Mouse (Mus musculus): Measurements from ENCODE around the gene Lpp. TPM values are rescaled to one million over a fixed set of nuclear protein-coding genes. Genes with fewer than 3 reads are reported as not detected.

Gene Lpp
- total and polyA plus RNA-seq, 3 experiments: 7.7 to 25.1 (median 23.6) TPM

DNA sequence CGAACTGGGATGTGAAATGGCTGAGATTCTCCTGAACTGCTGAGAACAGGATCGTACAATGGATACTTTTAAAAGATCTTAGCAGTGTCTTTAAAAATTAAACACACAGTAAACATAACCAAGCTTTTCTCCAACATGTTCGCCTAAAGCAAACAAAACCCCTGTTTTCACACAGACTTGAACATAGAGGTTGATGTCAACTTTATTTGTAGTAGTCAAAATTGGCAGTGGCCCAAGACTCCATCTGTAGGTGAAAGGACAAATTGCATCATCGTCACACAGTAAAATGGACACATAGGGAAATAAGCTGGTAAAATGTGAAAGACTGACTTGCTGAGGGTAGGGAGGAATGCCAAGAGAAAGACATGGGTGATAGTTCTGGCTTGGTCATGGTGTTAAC, 480.9 kb downstream of the Lpp start:
- Histone ChIP-seq H3K4me1 (ENCODE audit: control insufficient read depth, insufficient read depth, low read length) (peaks cover 3% of the 10 kb centered on the region; the same call in 1 of the 2 replicates), H3K9ac (ENCODE audit: low read depth, low read length) (no peak overlapping the region), H3K4me3 (no peak overlapping the region), H3K27ac (no peak overlapping the region), H3K79me2 (replicated peaks; ENCODE audit: control insufficient read depth, insufficient read depth, low read length) (no peaks in the 10 kb centered on the region; the same call in 1 of the 2 replicates), H3K36me3 (ENCODE audit: control insufficient read depth, insufficient read depth, low read length) (peaks cover 2% of the 10 kb centered on the region), H3K27me3 (ENCODE audit: control insufficient read depth, insufficient read depth, low read length) (no peaks in the 10 kb centered on the region)
- TF ChIP-seq EP300 (IDR thresholded peaks at IDR 0.05; ENCODE audit: insufficient read depth, low read depth, low read length): no peak
- peak; percentile 53 for TF ChIP-seq CTCF (IDR thresholded peaks at IDR 0.05)
- 69% methylated on average over 4 of the region's 4 CpGs for WGBS
- DNase-seq: peak in 1 of 2 experiments; percentile 40
- intact Hi-C loops (cut with DNase I): no loop called here

DNA sequence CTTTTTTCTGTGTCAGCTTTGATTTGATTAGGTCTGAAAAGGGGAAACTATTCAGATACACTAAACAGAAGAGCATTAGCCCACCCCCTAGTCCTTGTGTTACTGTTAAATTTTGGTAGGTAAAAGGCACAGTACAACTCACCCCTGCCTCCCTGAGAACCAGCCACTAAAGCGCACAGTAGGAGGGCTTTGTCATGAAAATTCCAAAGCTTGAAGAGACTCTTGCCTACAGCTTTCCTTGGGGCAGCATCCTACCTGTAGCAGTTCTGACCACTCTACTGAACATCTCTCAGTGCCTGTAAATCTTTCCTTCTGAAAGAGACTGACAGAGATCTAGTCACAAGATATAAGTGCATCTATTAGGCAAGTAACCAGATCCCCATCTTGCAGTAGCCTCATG, 482.4 kb downstream of the Lpp start:
- TF ChIP-seq POLR2A (IDR thresholded peaks at IDR 0.05; ENCODE audit: insufficient read depth, low read depth, low read length) (no peak), CTCF (IDR thresholded peaks at IDR 0.05) (no peak)
- WGBS: 97% methylated on average over 1 of the region's 1 CpGs
- intact Hi-C loops (cut with DNase I): no loop called here

DNA sequence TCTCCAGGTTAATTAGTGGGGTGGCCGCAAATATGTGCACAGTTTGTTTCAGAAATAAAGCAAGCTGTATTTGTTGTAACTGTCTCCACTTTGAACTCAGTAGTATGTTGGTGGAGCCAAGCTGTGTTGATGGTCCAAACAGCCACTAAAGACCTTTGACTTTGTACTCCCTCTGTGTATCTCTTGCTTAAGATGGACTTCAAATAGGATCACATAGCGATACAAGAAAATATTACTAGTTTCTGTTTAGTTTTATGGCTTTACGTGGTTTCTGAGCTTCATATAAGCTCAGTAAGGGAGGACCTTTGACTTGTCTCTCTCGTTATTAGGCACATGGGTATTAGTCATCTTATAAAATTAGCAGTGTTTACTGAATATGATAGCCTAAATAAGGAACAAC, 485.7 kb downstream of the Lpp start:
- no peak overlapping the region for H3K9ac ChIP-seq (ENCODE audit: low read depth, low read length)
- H3K27me3 ChIP-seq (ENCODE audit: control insufficient read depth, insufficient read depth, low read length): no peaks in the 10 kb centered on the region
- intact Hi-C loops (cut with DNase I): no loop called here
- H3K4me3 ChIP-seq: no peak overlapping the region
- TF ChIP-seq POLR2A (IDR thresholded peaks at IDR 0.05; ENCODE audit: insufficient read depth, low read depth, low read length): no peak
- no peak for TF ChIP-seq CTCF (IDR thresholded peaks at IDR 0.05)
- TF ChIP-seq EP300 (IDR thresholded peaks at IDR 0.05; ENCODE audit: insufficient read depth, low read depth, low read length): no peak
- H3K4me1 ChIP-seq (ENCODE audit: control insufficient read depth, insufficient read depth, low read length): peaks cover 3% of the 10 kb centered on the region; the same call in 1 of the 2 replicates
- no peaks in the 10 kb centered on the region for H3K79me2 ChIP-seq (replicated peaks; ENCODE audit: control insufficient read depth, insufficient read depth, low read length)
- H3K27ac ChIP-seq: peak overlapping the region; percentile 56
- no peak for DNase-seq
- H3K36me3 ChIP-seq (ENCODE audit: control insufficient read depth, insufficient read depth, low read length): peaks cover 2% of the 10 kb centered on the region
- 72% methylated on average over 4 of the region's 4 CpGs for WGBS

More for the DNA sequence above, 482.4 kb downstream of the Lpp start:
- H3K36me3 ChIP-seq (ENCODE audit: control insufficient read depth, insufficient read depth, low read length): peaks cover 2% of the 10 kb centered on the region
- DNase-seq: no peak
- no peaks in the 10 kb centered on the region; the same call in 1 of the 2 replicates for H3K79me2 ChIP-seq (replicated peaks; ENCODE audit: control insufficient read depth, insufficient read depth, low read length)
- no peaks in the 10 kb centered on the region for H3K27me3 ChIP-seq (ENCODE audit: control insufficient read depth, insufficient read depth, low read length)
- no peak overlapping the region for H3K27ac ChIP-seq
- H3K9ac ChIP-seq (ENCODE audit: low read depth, low read length): no peak overlapping the region
- H3K4me1 ChIP-seq (ENCODE audit: control insufficient read depth, insufficient read depth, low read length): peaks cover 3% of the 10 kb centered on the region; the same call in 1 of the 2 replicates
- no peak overlapping the region for H3K4me3 ChIP-seq

DNA sequence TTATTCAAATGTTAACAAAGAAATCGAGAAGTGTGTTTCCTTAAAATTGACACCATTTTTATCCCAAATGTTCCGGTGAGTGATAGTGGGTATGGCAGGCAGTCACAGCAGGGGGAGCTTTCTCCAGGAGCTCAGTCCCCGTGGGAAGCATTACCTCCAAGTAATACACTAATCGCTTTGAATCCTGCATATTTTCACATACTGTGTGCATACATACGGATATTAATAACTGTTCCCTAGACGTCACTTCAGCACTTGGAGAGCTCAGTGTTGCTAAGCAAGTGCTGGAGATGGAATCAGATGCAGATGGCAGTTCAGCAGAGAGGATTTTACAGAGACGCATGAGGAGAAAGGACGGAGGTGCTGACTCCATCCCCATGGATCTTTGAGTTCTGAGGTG, 487.4 kb downstream of the Lpp start:
- no peaks in the 10 kb centered on the region for H3K79me2 ChIP-seq (replicated peaks; ENCODE audit: control insufficient read depth, insufficient read depth, low read length)
- intact Hi-C loops (cut with DNase I): loop anchor here (5.0 kb wide), 1 partner anchor 182 kb away; no protein-coding TSS in a partner anchor
- no peaks in the 10 kb centered on the region for H3K27me3 ChIP-seq (ENCODE audit: control insufficient read depth, insufficient read depth, low read length)
- H3K36me3 ChIP-seq (ENCODE audit: control insufficient read depth, insufficient read depth, low read length): peaks cover 2% of the 10 kb centered on the region
- no peak overlapping the region for H3K9ac ChIP-seq (ENCODE audit: low read depth, low read length)
- TF ChIP-seq CTCF (IDR thresholded peaks at IDR 0.05): no peak
- TF ChIP-seq EP300 (IDR thresholded peaks at IDR 0.05; ENCODE audit: insufficient read depth, low read depth, low read length): no peak
- TF ChIP-seq POLR2A (IDR thresholded peaks at IDR 0.05; ENCODE audit: insufficient read depth, low read depth, low read length): no peak
- WGBS: 67% methylated on average over 8 of the region's 8 CpGs
- no peak overlapping the region for H3K4me3 ChIP-seq
- DNase-seq: no peak
- H3K27ac ChIP-seq: no peak overlapping the region
- H3K4me1 ChIP-seq (ENCODE audit: control insufficient read depth, insufficient read depth, low read length): peaks cover 2% of the 10 kb centered on the region; the same call in 1 of the 2 replicates

DNA sequence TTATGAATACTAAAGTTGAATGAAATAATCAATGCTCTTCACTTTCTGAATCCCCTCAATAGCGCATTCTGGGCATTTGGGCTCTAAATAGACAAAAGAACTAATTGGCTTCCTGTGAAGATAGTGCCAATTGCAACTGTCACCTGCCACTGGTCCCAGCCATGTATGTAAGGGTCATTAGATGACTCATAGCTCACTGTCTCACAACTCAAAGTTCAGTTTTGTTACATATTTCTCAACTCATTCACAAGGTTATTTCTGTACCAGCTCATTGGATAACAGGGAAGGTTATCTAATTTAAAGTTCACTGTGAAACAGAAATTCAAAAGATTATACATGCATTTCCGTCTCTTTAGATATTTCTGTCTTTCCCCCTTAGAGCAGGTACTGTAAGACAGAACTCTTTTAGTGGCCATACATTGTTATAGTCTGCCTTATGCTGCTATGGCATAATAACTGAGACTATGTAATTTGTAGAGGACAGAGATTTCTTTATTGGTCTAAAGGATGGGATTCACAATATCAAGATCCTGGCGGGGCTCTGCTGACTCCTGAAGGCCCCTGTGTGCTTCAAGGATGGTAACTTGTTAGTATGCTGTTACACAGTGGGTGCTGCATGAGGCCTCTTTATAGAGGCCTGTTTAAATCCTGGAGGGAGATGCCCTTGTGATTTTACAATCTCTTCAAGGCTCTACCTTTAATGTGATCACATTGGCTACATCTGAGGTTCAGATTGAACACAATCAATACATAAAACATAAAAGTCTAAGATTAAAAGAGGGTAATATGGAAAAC, 488.9 kb downstream of the Lpp start:
- WGBS: 94% methylated on average over 3 of the region's 3 CpGs

DNA sequence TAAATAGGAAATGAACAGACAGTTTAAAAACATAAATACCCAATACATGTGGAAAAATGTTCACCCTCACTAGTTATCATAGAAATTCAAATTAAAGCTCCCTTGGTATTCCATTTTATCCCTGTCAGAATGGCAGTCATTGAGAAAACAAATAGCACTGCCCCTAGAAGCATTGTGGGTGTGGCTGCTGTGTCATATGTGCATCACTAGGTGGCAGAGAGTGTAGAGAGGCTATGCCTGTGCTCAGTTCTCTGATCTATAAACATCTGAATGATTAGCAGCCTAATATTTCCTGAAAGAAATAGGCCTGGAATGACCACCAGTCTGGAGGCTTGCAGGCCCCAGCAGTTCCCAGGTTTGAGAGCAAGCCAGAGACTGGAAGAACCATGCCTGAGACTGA, 490.7 kb downstream of the Lpp start:
- TF ChIP-seq EP300 (IDR thresholded peaks at IDR 0.05; ENCODE audit: insufficient read depth, low read depth, low read length): no peak
- peak; percentile 42 for TF ChIP-seq CTCF (IDR thresholded peaks at IDR 0.05)
- H3K9ac ChIP-seq (ENCODE audit: low read depth, low read length): no peak overlapping the region
- intact Hi-C loops (cut with DNase I): loop anchor here (5.0 kb wide), 1 partner anchor 178 kb away; no protein-coding TSS in a partner anchor
- H3K4me1 ChIP-seq (ENCODE audit: control insufficient read depth, insufficient read depth, low read length): no peaks in the 10 kb centered on the region
- no peaks in the 10 kb centered on the region for H3K79me2 ChIP-seq (replicated peaks; ENCODE audit: control insufficient read depth, insufficient read depth, low read length)
- DNase-seq: no peak
- peaks cover 2% of the 10 kb centered on the region; the same call in 1 of the 2 replicates for H3K36me3 ChIP-seq (ENCODE audit: control insufficient read depth, insufficient read depth, low read length)
- H3K27me3 ChIP-seq (ENCODE audit: control insufficient read depth, insufficient read depth, low read length): no peaks in the 10 kb centered on the region
- no peak overlapping the region for H3K27ac ChIP-seq
- no peak overlapping the region for H3K4me3 ChIP-seq

More for the DNA sequence above, 488.9 kb downstream of the Lpp start:
- H3K9ac ChIP-seq (ENCODE audit: low read depth, low read length): no peak overlapping the region
- intact Hi-C loops (cut with DNase I): loop anchor here (5.0 kb wide), 1 partner anchor 180 kb away; no protein-coding TSS in a partner anchor
- H3K4me3 ChIP-seq: no peak overlapping the region
- H3K27ac ChIP-seq: no peak overlapping the region
- no peaks in the 10 kb centered on the region for H3K27me3 ChIP-seq (ENCODE audit: control insufficient read depth, insufficient read depth, low read length)
- peaks cover 2% of the 10 kb centered on the region; the same call in 1 of the 2 replicates for H3K4me1 ChIP-seq (ENCODE audit: control insufficient read depth, insufficient read depth, low read length)
- no peaks in the 10 kb centered on the region for H3K79me2 ChIP-seq (replicated peaks; ENCODE audit: control insufficient read depth, insufficient read depth, low read length)
- DNase-seq: no peak
- peaks cover 4% of the 10 kb centered on the region for H3K36me3 ChIP-seq (ENCODE audit: control insufficient read depth, insufficient read depth, low read length)
- TF ChIP-seq CTCF (IDR thresholded peaks at IDR 0.05): no peak
- TF ChIP-seq EP300 (IDR thresholded peaks at IDR 0.05; ENCODE audit: insufficient read depth, low read depth, low read length): no peak
- no peak for TF ChIP-seq POLR2A (IDR thresholded peaks at IDR 0.05; ENCODE audit: insufficient read depth, low read depth, low read length)
